Mouse (Mus musculus) neural tube, embryonic 13.5 days (tissue): ENCODE results near the gene Cdca3. TPM values are rescaled to one million over a fixed set of nuclear protein-coding genes. Genes with fewer than 3 reads are reported as not detected.
"Not testable (repeated sequence)": the region's sequence is repeated elsewhere in the genome, so short reads cannot be mapped to it uniquely, and the experiment has no call there.

Source experiments
- ATAC-seq: fragments of 200-750 bp; cut with Nextera tagmentation; 2 replicates; pipeline ENCODE4 v1.8.0; 2017; ENCODE audit warnings: low read depth, mild to moderate bottlenecking, moderate TSS enrichment, moderate library complexity
- H3K27ac ChIP-seq: fragments of 300-500 bp; sonication (generic); replicated peaks from 2 replicates; pipeline ENCODE4 v1.5.1; 2015; ENCODE audit warnings: moderate library complexity, mild to moderate bottlenecking, inconsistent platforms
- H3K27me3 ChIP-seq: fragments of 300-500 bp; sonication (generic); 2 replicates; pipeline ENCODE4 v1.6.1; 2015; ENCODE audit warnings: mild to moderate bottlenecking, inconsistent platforms
- H3K36me3 ChIP-seq: fragments of 300-500 bp; sonication (generic); 2 replicates; pipeline ENCODE4 v1.6.1; 2015; ENCODE audit warnings: mild to moderate bottlenecking, inconsistent platforms
- H3K4me1 ChIP-seq: fragments of 300-500 bp; sonication (generic); replicated peaks from 2 replicates; pipeline ENCODE4 v1.6.1; 2015; ENCODE audit warnings: inconsistent platforms
- H3K4me2 ChIP-seq: fragments of 300-500 bp; sonication (generic); 2 replicates; pipeline ENCODE4 v1.6.1; 2015; ENCODE audit warnings: inconsistent platforms, mild to moderate bottlenecking, moderate library complexity
- H3K4me3 ChIP-seq: fragments of 300-500 bp; sonication (generic); 2 replicates; pipeline ENCODE4 v1.5.1; 2015; ENCODE audit warnings: mild to moderate bottlenecking, inconsistent platforms
- H3K9ac ChIP-seq: fragments of 300-500 bp; sonication (generic); 2 replicates; pipeline ENCODE4 v1.6.1; 2015; ENCODE audit warnings: moderate library complexity, mild to moderate bottlenecking, inconsistent platforms
- H3K9me3 ChIP-seq: fragments of 300-500 bp; sonication (generic); 2 replicates; pipeline ENCODE4 v1.6.1; 2016; ENCODE audit warnings: inconsistent platforms
- WGBS: fragments of 180-500 bp; shearing (Covaris S2); methylation state at CpG from one replicate; pipeline ENCODE4 v1.1.7; 2015; 5-methylcytosine and 5-hydroxymethylcytosine counted together
- polyA plus RNA-seq: library from polyadenylated mRNA; unstranded; fragments of >200 nt; fragmentation: Nextera tagmentation; extraction: Ambion mirVana; gene quantifications from 2 replicates; pipeline ENCODE4 v1.2.1, GENCODE M21; 2015

The Cdca3 gene
- polyA plus RNA-seq, 1 experiment from 2014 or later: 26.6 TPM

DNA sequence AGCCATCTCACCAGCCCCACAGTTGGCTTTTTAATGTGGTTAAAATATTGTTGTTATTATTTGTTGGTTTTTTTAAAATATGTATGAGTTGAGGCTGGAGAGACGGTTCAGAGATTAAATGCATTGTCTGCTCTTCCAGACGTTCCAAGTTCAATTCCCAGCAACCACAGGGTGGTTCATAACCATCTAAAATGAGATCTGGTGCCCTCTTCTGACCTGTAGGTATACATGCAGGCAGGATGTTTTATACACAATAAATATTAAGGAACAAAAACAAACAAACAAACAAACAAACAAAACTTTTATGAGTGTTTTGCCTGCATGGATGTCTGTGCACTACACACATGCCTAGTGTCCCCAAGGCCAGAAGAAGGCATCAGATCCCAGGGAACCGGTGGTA is 26.3 kb upstream of the Cdca3 start:
- H3K9ac ChIP-seq: no peak overlapping the region
- H3K9me3 ChIP-seq: no peaks in the 10 kb centered on the region
- WGBS: 75% methylated on average over 3 of the region's 3 CpGs
- no peaks in the 10 kb centered on the region for H3K27me3 ChIP-seq
- no peak for ATAC-seq
- no peak overlapping the region for H3K4me3 ChIP-seq
- no peak overlapping the region for H3K4me2 ChIP-seq
- peaks cover 17% of the 10 kb centered on the region for H3K4me1 ChIP-seq
- H3K27ac ChIP-seq: no peak overlapping the region
- no peaks in the 10 kb centered on the region for H3K36me3 ChIP-seq

- not testable (repeated sequence) for H3K36me3 ChIP-seq, ATAC-seq
These were observed 25.7 kb upstream of the Cdca3 start for GRCm38 (mm10) chr6:124803691-124804090.

DNA sequence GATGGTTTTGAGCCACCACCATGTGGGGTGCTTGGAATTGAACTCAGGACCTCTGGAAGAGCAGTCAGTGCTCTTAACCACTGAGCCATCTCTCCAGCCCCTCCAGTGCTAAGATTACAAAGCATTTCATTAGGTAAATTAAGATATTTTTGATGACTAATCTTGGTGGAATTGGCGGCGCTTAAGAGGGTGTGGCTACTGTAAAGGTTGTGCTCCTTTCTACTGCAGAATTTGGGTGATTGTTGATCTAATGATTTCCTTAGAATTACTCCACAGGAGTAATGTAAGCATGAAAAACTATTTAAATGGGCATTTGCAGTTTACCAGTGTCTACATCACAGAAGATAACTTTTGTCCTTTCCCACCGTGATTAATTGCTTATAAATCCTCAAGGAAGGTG is 25.0 kb upstream of the Cdca3 start:
- WGBS: 90% methylated on average over 3 of the region's 3 CpGs
- no peak overlapping the region for H3K27ac ChIP-seq
- no peaks in the 10 kb centered on the region for H3K9me3 ChIP-seq
- H3K4me2 ChIP-seq: no peak overlapping the region
- no peak for ATAC-seq
- H3K4me3 ChIP-seq: no peak overlapping the region
- no peaks in the 10 kb centered on the region for H3K27me3 ChIP-seq
- H3K36me3 ChIP-seq: no peaks in the 10 kb centered on the region
- H3K4me1 ChIP-seq: peaks cover 30% of the 10 kb centered on the region
- H3K9ac ChIP-seq: no peak overlapping the region

More at GRCm38 (mm10) chr6:124803691-124804090, 25.7 kb upstream of the Cdca3 start:
- H3K4me2 ChIP-seq, H3K9ac ChIP-seq, H3K9me3 ChIP-seq, H3K4me3 ChIP-seq, H3K27ac ChIP-seq, H3K27me3 ChIP-seq: not testable (repeated sequence)
- peaks cover 23% of the 10 kb centered on the region for H3K4me1 ChIP-seq
- WGBS: 95% methylated on average over 4 of the region's 4 CpGs

DNA sequence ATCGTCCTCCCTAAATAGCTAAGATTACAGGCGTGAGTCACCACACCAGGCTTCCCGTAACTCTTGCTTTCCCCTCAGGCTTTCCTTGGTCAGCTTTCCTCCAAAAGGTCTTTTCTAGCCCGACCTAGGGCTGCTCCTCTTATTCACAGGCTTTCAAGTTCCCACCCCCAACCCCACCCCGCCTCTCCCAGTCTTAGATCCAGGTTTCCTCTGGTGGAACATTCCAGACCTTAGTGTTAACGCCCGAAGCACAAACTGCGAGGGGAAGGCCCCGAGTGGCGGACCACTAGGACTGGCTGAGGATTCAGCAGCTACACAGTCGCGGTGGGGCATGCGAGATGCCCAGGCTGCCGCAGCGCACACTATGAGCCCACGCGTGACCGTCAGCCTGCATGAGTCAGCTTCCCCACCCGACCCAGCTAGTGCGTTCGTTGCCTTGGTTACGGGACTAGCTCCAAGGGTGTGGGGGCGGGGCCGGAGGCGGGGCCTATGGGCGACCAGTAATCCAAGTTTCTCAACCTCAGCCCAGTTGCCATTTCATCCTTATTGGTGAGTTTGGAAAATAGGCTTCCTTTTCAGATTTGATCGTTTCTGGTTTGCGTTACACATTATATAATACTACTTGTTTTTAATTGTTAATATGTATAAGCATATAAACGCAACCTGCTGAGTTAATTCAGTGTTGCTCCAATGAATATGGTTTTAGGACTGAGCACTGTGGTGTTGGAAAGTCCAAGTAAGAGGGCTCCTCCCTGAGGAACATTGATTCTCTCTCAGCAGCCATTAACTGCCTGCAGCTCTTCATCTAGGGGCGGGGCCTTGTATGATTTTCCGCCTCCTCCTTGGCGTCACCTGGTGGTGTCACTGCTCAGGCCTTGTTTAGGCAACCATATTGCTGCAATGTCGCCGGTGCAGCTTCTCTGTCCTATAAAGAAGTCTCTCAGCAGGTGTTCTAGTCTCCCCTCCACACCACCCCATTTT is 23.7 kb upstream of the Cdca3 start:
- Histone ChIP-seq H3K27ac (peak overlapping the region; percentile 82), H3K36me3 (peaks cover 5% of the 10 kb centered on the region; the same call in 1 of the 2 replicates), H3K4me3 (peak overlapping the region; percentile 44), H3K4me1 (peaks cover 40% of the 10 kb centered on the region), H3K27me3 (no peaks in the 10 kb centered on the region), H3K9me3 (no peaks in the 10 kb centered on the region), H3K4me2 (peak overlapping the region; percentile 74), H3K9ac (peak overlapping the region; percentile 69)
- ATAC-seq: peak; percentile 80
- WGBS: 2% methylated on average over 34 of the region's 34 CpGs

- H3K4me2 ChIP-seq: peak overlapping the region; percentile 74
- no peak for ATAC-seq
- H3K4me3 ChIP-seq: peak overlapping the region; percentile 44
- H3K4me1 ChIP-seq: peaks cover 40% of the 10 kb centered on the region
- peak overlapping the region; percentile 82 for H3K27ac ChIP-seq
- whole genome bisulfite sequencing: 76% methylated on average over 7 of the region's 7 CpGs
- H3K9me3 ChIP-seq: no peaks in the 10 kb centered on the region
- no peaks in the 10 kb centered on the region for H3K27me3 ChIP-seq
- no peak overlapping the region for H3K9ac ChIP-seq
- H3K36me3 ChIP-seq: peaks cover 12% of the 10 kb centered on the region
These were observed 22.8 kb upstream of the Cdca3 start for GRCm38 (mm10) chr6:124806446-124807140.

- H3K27me3 ChIP-seq: no peaks in the 10 kb centered on the region
- no peak for ATAC-seq
- no peaks in the 10 kb centered on the region for H3K9me3 ChIP-seq
- no peak overlapping the region for H3K4me2 ChIP-seq
- peaks cover 20% of the 10 kb centered on the region for H3K36me3 ChIP-seq
- no peak overlapping the region for H3K27ac ChIP-seq
- peaks cover 48% of the 10 kb centered on the region for H3K4me1 ChIP-seq
- H3K9ac ChIP-seq: no peak overlapping the region
- H3K4me3 ChIP-seq: no peak overlapping the region
- 91% methylated on average over 4 of the region's 4 CpGs for WGBS
These were observed 22.0 kb upstream of the Cdca3 start for GRCm38 (mm10) chr6:124807366-124807765.

DNA sequence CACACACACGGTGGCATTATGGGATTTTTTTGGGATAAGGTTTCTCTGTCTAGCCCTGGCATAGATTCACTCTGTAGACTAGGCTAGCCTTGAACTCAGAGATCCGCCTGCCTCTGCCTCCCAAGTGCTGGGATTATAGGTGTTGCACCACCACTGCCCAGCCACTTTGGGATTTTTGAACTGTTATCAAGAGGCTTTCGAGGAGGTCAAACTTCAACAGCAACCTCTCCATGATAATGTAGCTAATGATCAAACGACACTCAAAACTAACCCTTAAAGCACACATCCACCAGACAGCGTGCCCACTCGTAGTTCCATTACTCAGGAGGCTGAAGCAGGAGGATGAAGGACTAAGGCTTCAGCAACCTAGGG is 21.4 kb upstream of the Cdca3 start:
- Histone ChIP-seq H3K36me3 (peaks cover 21% of the 10 kb centered on the region), H3K4me2 (peak overlapping the region; percentile 92), H3K9ac (peak overlapping the region; percentile 75), H3K4me3 (peak overlapping the region; percentile 50; the same call in 1 of the 2 replicates), H3K9me3 (no peaks in the 10 kb centered on the region), H3K27ac (peak overlapping the region; percentile 78; the same call in 1 of the 2 replicates), H3K27me3 (no peaks in the 10 kb centered on the region), H3K4me1 (peaks cover 54% of the 10 kb centered on the region)
- WGBS: 84% methylated on average over 6 of the region's 6 CpGs
- no peak for ATAC-seq

DNA sequence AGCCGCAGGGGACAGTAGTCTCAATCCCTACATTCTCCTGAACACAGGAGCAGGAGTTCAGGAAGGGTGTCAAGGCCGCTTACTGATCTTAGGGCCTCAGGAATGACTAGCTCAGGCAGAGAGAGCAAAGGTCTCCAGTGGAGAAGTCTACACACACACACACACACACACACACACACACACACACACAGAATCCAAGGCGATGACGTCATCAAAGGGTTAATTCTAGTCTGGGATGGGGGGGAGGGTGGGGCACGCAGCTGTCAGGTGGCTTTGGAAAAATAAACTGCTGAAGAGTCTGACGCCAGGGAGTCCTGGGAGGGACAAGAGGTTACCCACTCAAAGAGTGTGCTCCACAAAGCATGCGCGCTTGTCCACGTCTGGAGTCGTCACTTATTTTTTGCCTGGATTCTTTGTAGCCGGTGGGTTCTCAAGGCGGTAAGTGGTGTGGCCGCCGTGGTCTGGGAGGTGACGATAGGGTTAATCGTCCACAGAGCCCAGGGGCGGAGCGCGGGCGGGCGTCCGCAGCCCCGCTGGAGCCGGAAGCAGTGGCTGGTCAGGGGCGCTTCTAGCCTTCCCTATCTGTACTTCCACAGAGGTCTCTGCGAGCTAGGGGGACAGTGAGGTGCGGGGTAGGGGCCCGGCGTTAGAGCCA is 20.9 kb upstream of the Cdca3 start, which contains the start of gene Spsb2:
Gene Spsb2 (plus strand): TSS at position 304 of the 655 bp plus-strand sequence.
- Histone ChIP-seq H3K9ac (peak within 1 kb of the TSS; percentile 75), H3K4me3 (peak within 1 kb of the TSS; percentile 50), H3K4me1 (peaks cover 58% of the 10 kb centered on the region), H3K9me3 (no peaks in the 10 kb centered on the region), H3K27ac (peak within 1 kb of the TSS; percentile 78), H3K4me2 (peak within 1 kb of the TSS; percentile 92), H3K27me3 (no peaks in the 10 kb centered on the region), H3K36me3 (peaks cover 21% of the 10 kb centered on the region)
- WGBS: 5% methylated on average over 28 of the region's 29 CpGs
- ATAC-seq: peak; percentile 11

- Histone ChIP-seq H3K36me3 (peaks cover 21% of the 10 kb centered on the region), H3K9me3 (no peaks in the 10 kb centered on the region), H3K4me2 (peak overlapping the region; percentile 92), H3K27me3 (no peaks in the 10 kb centered on the region), H3K27ac (peak overlapping the region; percentile 78), H3K4me3 (peak overlapping the region; percentile 50), H3K9ac (peak overlapping the region; percentile 75), H3K4me1 (peaks cover 60% of the 10 kb centered on the region)
- under 1% methylated on average over 35 of the region's 35 CpGs for WGBS
- 0 out of 2 replicates have a peak, but pooled peaks have one; percentile 2 for ATAC-seq
These were observed 20.1 kb upstream of the Cdca3 start for GRCm38 (mm10) chr6:124809052-124809774.

GRCm38 (mm10) chr6:124809775-124810538 is 19.4 kb upstream of the Cdca3 start:
- H3K9me3 ChIP-seq: no peaks in the 10 kb centered on the region
- peaks cover 22% of the 10 kb centered on the region for H3K36me3 ChIP-seq
- 0 out of 2 replicates have a peak, but pooled peaks have one; percentile 0 for ATAC-seq
- peaks cover 68% of the 10 kb centered on the region for H3K4me1 ChIP-seq
- H3K4me3 ChIP-seq: peak overlapping the region; percentile 50
- 0 out of 2 replicates have a peak overlapping the region, but pooled peaks have one; percentile 14 for H3K27ac ChIP-seq
- H3K4me2 ChIP-seq: peak overlapping the region; percentile 92
- H3K9ac ChIP-seq: peak overlapping the region; percentile 75
- WGBS: 46% methylated on average over 14 of the region's 14 CpGs
- no peaks in the 10 kb centered on the region for H3K27me3 ChIP-seq
